Mouse (Mus musculus) lung, adult 2 months (tissue): ENCODE results near the gene Otoa. TPM values are rescaled to one million over a fixed set of nuclear protein-coding genes. Genes with fewer than 3 reads are reported as not detected.

Experiments
- DNase-seq: peaks from one replicate; pipeline ENCODE4 v3.0.0; 2022
- H3K4me1 ChIP-seq: fragments of 200-500 bp; 2 replicates; pipeline ENCODE4 v1.6.1; 2011; ENCODE audit warnings: low read length; ENCODE audit not compliant: control insufficient read depth, insufficient read depth
- H3K4me3 ChIP-seq: fragments of 200-500 bp; replicated peaks from 2 replicates; pipeline ENCODE3; 2011; ENCODE audit warnings: low read depth, mild to moderate bottlenecking, control low read depth, low read length; ENCODE audit errors: extremely low read depth
- CTCF ChIP-seq: fragments of 200-500 bp; IDR thresholded peaks from 2 replicates; pipeline ENCODE4 v1.5.1; 2011; ENCODE audit warnings: mild to moderate bottlenecking, low read length, control low read depth; ENCODE audit not compliant: insufficient read depth
- POLR2A ChIP-seq: fragments of 200-500 bp; IDR thresholded peaks from 2 replicates; pipeline ENCODE4 v1.6.1; 2011; ENCODE audit warnings: low read depth, mild to moderate bottlenecking, control low read depth, low read length, borderline replicate concordance; ENCODE audit errors: extremely low read depth
- WGBS: fragments of 180-500 bp; shearing (Covaris S2); methylation state at CpG from one replicate; pipeline ENCODE4 v1.1.7; 2018; 5-methylcytosine and 5-hydroxymethylcytosine counted together
- polyA plus RNA-seq: library from polyadenylated mRNA; depleted of rRNA; stranded (reverse); fragments of >200 nt; gene quantifications from 2 replicates; pipeline ENCODE4 v1.2.3, GENCODE M21; 2012; rRNA removed

The Otoa gene
- polyA plus RNA-seq, 1 experiment, result 0.05 TPM

DNA sequence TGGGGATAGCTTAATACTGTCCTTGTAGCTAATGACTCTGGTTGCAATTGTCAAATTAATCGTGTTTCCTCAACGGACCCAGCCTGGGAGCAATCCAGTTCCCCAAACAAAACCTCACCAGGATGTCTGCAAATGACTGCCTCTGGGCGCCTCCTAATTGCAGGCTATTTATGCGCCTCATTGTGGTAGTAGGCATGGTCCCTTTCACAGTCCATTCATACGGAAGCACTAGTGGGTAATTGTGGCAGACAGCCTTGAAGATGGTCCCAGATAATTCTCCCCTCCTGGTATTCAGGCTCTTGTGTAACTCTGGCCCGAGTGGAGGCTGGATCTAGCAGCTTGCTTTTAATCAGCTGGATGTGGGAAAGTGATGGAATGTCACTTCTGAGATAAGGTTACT lies 90.4 kb downstream of the Otoa start:
- TF ChIP-seq POLR2A, result no peak
- TF ChIP-seq CTCF, result no peak
- no peak for DNase-seq
- 18% methylated on average over 6 of the region's 6 CpGs for WGBS
- no peaks in the 10 kb centered on the region for H3K4me1 ChIP-seq
- H3K4me3 ChIP-seq, result no peak overlapping the region

DNA sequence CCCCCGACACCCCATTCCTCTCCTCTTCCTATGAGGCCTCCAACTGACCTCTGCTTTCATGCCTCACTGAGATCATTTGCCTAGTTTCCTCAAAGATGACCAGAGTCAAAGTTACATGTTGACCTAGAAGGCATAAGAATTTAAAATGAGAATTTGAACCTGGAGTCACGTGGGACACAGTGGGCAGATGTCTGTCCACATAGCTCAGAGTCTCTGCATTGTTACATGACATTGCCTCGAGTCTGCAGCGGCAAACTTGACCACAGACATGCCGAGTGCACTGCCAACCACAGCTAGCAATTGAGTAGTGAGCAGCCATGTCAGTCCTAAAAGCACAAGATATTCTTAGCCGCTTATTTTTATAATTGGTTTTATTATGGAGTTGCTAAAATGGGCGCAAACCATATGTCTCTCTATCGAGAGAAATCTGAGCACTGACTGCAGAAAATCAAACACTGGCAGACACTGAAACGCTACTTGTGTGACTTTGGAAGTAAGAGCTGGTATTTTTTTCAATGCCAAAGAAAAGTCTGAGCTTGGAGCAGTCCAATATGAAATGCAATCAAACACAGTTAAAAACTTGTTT lies 105.8 kb downstream of the Otoa start:
- 75% methylated on average over 9 of the region's 9 CpGs for WGBS
- Histone ChIP-seq H3K4me3 (no peak overlapping the region), H3K4me1 (no peaks in the 10 kb centered on the region)
- TF ChIP-seq CTCF, result no peak
- no peak for TF ChIP-seq POLR2A
- DNase-seq, result no peak

DNA sequence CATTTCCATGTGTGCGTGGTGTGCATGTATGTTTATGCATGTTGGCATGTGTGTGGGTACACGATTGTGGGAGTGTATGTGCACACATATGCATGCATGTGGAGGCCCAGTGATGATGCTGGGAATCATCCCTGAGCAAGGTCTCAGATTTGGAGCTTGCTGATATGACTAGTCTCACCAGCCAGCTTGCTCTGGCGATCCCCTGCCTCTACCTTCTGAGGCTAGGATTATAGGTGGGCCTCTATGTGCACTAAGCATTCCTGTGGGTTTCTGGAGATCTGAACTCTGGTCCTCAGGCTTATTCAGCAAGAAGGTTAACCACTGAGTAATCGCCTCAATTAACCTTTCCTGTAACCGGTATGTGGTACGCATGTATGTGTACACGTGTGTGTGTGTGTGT lies 107.5 kb downstream of the Otoa start:
- no peak overlapping the region for H3K4me3 ChIP-seq
- H3K4me1 ChIP-seq, result no peaks in the 10 kb centered on the region
- WGBS, result 89% methylated on average over 7 of the region's 7 CpGs
- TF ChIP-seq POLR2A (no peak), CTCF (no peak)
- no peak for DNase-seq

GRCm38 (mm10) chr7:121198933-121199332 lies 117.5 kb downstream of the Otoa start:
- Histone ChIP-seq H3K4me3 (no peak overlapping the region), H3K4me1 (no peaks in the 10 kb centered on the region)
- 69% methylated on average over 8 of the region's 8 CpGs for WGBS
- no peak for TF ChIP-seq CTCF
- no peak for TF ChIP-seq POLR2A
- DNase-seq, result no peak

DNA sequence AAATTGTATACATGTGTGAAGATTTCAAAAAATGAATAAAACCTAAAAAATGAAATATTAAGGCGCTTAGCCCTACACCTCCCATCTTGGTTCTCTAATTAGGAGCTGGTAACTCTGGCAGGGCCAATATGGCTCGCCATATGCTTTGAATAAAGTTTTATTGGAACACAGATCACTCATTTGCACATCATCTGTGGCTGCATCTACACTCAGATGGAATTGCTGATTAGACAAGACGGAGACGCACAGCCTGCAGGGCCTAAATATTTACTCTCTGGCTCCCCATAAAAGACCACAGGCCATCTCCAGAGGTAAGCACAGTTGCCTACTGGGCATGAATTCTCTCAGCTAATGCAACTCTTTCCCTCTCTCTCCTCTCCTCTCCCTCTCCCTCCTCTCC lies 130.4 kb downstream of the Otoa start:
- TF ChIP-seq CTCF (no peak), POLR2A (no peak)
- no peak for DNase-seq
- WGBS, result 74% methylated on average over 4 of the region's 4 CpGs
- Histone ChIP-seq H3K4me1 (no peaks in the 10 kb centered on the region), H3K4me3 (no peak overlapping the region)

Other genes starting within 250 kb of the Otoa start
- gene Eef2k, start 238.8 kb upstream of the Otoa start, polyA plus RNA-seq, result 12.0 and 13.9 TPM in 2 replicates
- 12.6 and 14.4 TPM in 2 replicates for gene Polr3e, start 163.9 kb upstream of the Otoa start, polyA plus RNA-seq
- 15.8 and 18.0 TPM in 2 replicates for gene Cdr2, start 99.3 kb upstream of the Otoa start, polyA plus RNA-seq
- 0.16 and 0.19 TPM in 2 replicates for gene Mfsd13b, start 99.1 kb upstream of the Otoa start, polyA plus RNA-seq
- 17.9 and 24.6 TPM in 2 replicates for gene Mettl9, start 47.2 kb upstream of the Otoa start, polyA plus RNA-seq
- 1.5 and 2.7 TPM in 2 replicates for gene Igsf6, start 7.1 kb upstream of the Otoa start, polyA plus RNA-seq